Mouse (Mus musculus) lung, adult 18-20 months (tissue): Measurements from ENCODE around the gene Stmnd1.
A peak's percentile ranks its signal among the peaks of the same experiment; 100 is the strongest.
"Not testable (repeated sequence)": the region's sequence is repeated elsewhere in the genome, so short reads cannot be mapped to it uniquely, and the experiment has no call there.

ENCODE experiments used
- DNase-seq, 2 experiments: peaks; one replicate each; pipeline ENCODE4 v3.0.0; 2022; ENCODE audit warnings: mixed read lengths in 2 of 2

Gene Stmnd1

GRCm38 (mm10) chr13:46273453-46274110, at the start of gene Stmnd1:
Gene Stmnd1, plus strand, starts transcription at chr13:46273721.
- no peak for DNase-seq

GRCm38 (mm10) chr13:46226956-46227355, 46.6 kb upstream of the Stmnd1 start:
- no peak for DNase-seq

- no peak for DNase-seq
These were observed 46.0 kb upstream of the Stmnd1 start for GRCm38 (mm10) chr13:46227486-46227885.

GRCm38 (mm10) chr13:46228750-46229149, 44.8 kb upstream of the Stmnd1 start:
- not testable (repeated sequence) for DNase-seq

GRCm38 (mm10) chr13:46231514-46232085, 41.9 kb upstream of the Stmnd1 start:
- DNase-seq = peak; percentile 13 to 33

GRCm38 (mm10) chr13:46237723-46238349, 35.7 kb upstream of the Stmnd1 start:
- peak in 1 of 2 experiments; percentile 38 for DNase-seq

GRCm38 (mm10) chr13:46238796-46239195, 34.7 kb upstream of the Stmnd1 start:
- DNase-seq = no peak

GRCm38 (mm10) chr13:46241391-46242188, 31.9 kb upstream of the Stmnd1 start:
- DNase-seq = no peak

GRCm38 (mm10) chr13:46253753-46254152, 19.8 kb upstream of the Stmnd1 start:
- no peak for DNase-seq

- DNase-seq = no peak
These were observed 19.4 kb upstream of the Stmnd1 start for GRCm38 (mm10) chr13:46254171-46254570.

GRCm38 (mm10) chr13:46255616-46256015, 17.9 kb upstream of the Stmnd1 start:
- DNase-seq = no peak

GRCm38 (mm10) chr13:46257847-46258246, 15.7 kb upstream of the Stmnd1 start:
- DNase-seq = peak; percentile 39 to 54

- DNase-seq = no peak
These were observed 14.0 kb upstream of the Stmnd1 start for GRCm38 (mm10) chr13:46259526-46259925.

GRCm38 (mm10) chr13:46261244-46261643, 12.3 kb upstream of the Stmnd1 start:
- no peak for DNase-seq

- no peak for DNase-seq
These were observed 5.7 kb upstream of the Stmnd1 start for GRCm38 (mm10) chr13:46267783-46268182.

- peak in 1 of 2 experiments; percentile 28 for DNase-seq
These were observed 5.2 kb upstream of the Stmnd1 start for GRCm38 (mm10) chr13:46268341-46268740.

GRCm38 (mm10) chr13:46268815-46269445, 4.6 kb upstream of the Stmnd1 start:
- peak; percentile 20 to 51 for DNase-seq

- DNase-seq = no peak
These were observed 589 bp upstream of the Stmnd1 start for GRCm38 (mm10) chr13:46272811-46273452.

- DNase-seq = no peak
These were observed 2.2 kb downstream of the Stmnd1 start for GRCm38 (mm10) chr13:46275701-46276100.

GRCm38 (mm10) chr13:46282543-46282942, 9.0 kb downstream of the Stmnd1 start:
- DNase-seq = no peak

- DNase-seq = no peak
These were observed 14.3 kb downstream of the Stmnd1 start for GRCm38 (mm10) chr13:46287801-46288200.

GRCm38 (mm10) chr13:46288372-46288771, 14.9 kb downstream of the Stmnd1 start:
- DNase-seq = no peak
